Mouse (Mus musculus) kidney, adult 11 months (tissue): ENCODE data around the gene 1700017B05Rik.

Source experiments
- DNase-seq: peaks from one replicate; pipeline ENCODE4 v3.0.0; 2022

The 1700017B05Rik gene

GRCm38 (mm10) chr9:57271837-57272562 lies 9.6 kb upstream of the 1700017B05Rik start:
- DNase-seq = no peak

DNA sequence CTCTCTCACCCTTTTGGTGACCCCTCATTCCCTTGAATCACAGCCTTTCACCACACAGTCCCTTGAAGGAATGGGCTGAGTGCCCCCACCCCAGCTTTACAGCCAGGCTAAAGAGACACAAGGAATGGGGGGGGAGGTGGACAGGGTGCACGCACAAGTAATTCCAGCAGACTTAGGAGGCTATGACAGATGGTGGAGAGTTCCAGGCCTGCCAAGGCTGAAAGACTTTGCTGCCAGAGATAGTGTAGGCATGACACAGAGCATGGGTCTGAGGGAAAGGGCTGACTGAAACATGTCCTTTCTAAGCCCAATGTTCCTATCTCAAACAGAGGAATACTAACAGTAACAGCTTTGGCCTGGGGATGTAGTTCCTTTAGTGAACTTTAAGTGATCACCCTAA lies 8.7 kb upstream of the 1700017B05Rik start:
- no peak for DNase-seq

DNA sequence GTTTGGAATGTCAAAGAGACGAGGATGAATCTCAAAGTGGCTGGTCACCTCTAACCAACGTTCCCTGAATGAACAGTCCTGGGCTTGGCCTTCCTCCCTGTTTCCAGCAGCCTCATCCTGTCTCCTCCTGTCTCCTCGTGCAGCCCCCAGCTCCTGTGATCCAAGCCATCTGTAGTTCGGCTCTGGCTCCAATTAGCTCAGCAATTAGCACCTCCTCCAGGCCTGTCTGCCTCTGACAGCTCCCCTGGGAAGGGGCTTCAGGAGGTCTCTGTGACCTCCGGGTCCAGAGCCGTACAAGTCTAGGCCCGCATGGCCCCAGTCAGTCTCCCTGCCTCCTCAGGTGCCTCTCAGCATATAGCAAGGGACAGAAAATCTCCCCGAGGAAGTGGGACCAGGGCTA lies 8.0 kb upstream of the 1700017B05Rik start:
- DNase-seq = no peak

DNA sequence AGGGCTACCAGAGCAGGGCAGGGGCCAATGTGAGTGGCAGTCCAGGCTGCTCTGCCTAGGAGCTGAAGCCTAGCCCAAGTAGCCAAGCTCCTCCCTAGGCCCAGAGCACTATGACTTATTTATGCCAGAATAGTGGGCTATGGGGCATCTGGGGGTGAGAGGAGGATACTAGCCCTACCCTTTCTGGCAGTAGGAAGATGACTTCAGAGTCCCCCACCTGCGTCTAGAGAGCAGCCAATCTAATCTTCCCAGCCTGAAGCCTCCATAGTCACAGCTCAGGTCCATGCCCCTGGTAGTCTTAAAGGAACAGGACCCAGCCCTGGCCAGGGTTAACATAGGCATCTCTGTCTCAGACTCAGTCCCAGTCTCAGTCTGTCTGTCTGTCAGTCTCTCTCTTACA lies 7.0 kb upstream of the 1700017B05Rik start:
- DNase-seq = no peak

GRCm38 (mm10) chr9:57268575-57268974 lies 6.2 kb upstream of the 1700017B05Rik start:
- DNase-seq = no peak

DNA sequence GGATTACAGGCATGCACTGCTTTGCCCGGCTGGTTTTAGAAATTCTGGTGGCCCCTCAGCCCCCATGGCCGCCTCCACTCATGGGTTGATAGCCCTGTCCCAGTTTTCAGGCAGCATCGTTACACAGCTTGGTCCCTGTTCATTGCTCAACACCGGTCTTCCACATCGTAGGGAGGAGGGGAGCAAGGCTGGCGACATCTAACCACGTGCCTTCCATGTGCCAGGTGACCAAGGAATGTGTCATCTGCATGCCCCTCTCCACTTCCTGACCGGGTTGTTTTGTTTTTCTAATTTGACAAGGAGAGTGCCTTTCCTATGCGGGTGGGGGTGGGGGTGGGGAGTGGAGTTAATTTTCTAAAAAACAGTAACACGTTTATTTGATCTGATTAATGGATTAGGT lies 5.7 kb upstream of the 1700017B05Rik start:
- DNase-seq = no peak

DNA sequence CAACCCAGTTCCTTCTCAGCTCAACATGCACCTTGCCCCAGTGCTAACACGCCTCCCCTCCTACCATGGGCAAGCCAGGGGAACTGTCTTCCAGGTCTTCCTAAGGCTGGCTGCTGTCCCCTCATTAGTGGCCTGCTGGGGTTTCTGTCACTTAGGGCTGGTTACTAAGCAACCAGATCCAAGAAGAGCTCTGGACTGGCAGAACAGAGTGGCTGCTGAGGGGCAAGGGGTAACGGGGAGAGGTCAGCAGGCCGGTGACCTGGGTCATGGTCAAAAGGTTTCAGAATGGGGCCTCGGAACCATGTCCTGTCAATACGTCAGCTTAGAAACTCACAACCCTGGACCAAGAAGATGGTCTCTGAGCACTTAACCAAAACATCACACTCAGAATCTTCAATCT lies 5.0 kb upstream of the 1700017B05Rik start:
- no peak for DNase-seq

- DNase-seq = no peak
These were observed 2.7 kb upstream of the 1700017B05Rik start for GRCm38 (mm10) chr9:57265125-57265524.

- DNase-seq = no peak
These were observed 628 bp upstream of the 1700017B05Rik start for GRCm38 (mm10) chr9:57262795-57263684.

DNA sequence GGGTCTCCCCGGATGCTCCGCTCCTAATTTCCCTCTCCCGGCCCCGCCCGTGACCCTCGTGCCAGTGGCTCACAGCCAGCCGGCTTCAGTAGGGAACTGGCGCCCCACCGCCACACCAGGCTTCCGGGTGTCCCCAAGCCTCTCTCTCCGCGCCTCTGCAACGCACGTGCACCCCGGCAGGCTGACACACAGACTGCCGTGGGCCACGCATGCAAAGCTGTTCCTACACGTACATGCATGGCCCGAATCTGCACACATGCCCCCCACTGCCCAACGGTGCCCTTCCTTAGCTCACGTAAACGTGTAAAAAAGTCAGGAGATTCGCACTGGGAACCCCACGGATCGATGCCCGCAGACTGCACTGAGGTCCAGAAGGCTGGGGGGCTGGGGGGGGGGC lies 898 bp downstream of the 1700017B05Rik start:
- DNase-seq = peak; percentile 39

DNA sequence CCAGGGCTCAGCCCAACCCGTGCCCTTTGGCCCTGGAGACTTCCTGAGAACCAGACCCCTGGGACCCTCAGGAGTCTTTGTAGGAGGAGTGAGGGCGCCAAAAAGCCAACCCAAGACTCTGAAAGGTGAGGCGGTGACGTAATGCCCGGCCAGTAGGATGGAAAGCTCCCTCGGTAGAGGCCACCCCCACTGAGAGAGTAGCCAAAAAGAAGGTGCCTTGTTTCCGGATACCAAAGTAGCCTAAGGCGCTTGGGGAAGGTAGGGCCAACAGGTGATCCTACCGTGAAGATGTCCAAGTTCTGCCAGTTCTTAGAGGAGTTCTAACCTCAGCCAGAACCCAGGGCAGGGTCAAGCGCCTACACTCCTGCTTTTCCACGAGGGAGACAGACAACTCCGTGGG lies 1.5 kb downstream of the 1700017B05Rik start:
- no peak for DNase-seq

GRCm38 (mm10) chr9:57259736-57260135 lies 2.7 kb downstream of the 1700017B05Rik start:
- DNase-seq = peak; percentile 88

- DNase-seq = no peak
These were observed 4.8 kb downstream of the 1700017B05Rik start for GRCm38 (mm10) chr9:57257627-57258026.

DNA sequence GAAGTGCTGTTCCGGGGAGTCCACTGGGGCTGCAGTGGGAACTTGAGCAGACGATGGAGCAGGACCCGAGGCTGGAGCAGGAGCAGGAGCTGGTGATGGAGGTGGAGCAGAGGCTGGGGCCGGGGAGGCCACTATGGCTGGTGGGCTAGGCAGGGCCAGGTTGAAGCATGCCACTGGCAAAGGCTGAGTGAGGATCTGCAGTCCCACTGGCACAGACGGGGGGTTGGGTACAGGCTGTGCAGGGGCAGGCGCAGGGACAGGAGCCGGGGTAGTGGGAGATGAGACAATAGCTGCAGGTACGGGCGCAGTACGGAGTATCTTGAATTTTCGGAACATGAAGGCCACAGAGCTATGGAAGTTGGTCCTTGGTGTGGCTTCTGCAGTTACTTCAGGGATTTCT lies 5.6 kb downstream of the 1700017B05Rik start:
- DNase-seq = no peak

DNA sequence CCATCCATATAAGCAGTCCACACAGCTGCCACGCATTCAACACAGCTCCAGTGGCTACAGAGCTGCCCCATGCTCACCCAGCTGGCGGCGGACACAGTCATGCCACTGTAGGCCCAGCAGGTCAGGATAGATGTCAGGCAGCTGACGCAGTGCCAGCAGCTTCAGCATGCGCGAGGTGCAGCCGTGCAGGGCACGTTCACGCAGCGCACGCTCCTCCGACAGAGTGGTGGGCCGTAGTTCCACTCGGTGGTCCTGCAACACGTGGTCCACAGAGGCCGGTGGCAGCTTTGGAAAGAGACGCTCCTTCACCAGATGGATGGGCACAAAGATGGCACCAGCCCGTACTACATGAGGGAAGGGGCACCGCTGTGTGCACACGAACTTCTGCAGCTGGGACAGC lies 6.1 kb downstream of the 1700017B05Rik start:
- DNase-seq = no peak

GRCm38 (mm10) chr9:57254823-57255495 lies 7.5 kb downstream of the 1700017B05Rik start:
- no peak for DNase-seq

GRCm38 (mm10) chr9:57254061-57254460 lies 8.4 kb downstream of the 1700017B05Rik start:
- DNase-seq = no peak

DNA sequence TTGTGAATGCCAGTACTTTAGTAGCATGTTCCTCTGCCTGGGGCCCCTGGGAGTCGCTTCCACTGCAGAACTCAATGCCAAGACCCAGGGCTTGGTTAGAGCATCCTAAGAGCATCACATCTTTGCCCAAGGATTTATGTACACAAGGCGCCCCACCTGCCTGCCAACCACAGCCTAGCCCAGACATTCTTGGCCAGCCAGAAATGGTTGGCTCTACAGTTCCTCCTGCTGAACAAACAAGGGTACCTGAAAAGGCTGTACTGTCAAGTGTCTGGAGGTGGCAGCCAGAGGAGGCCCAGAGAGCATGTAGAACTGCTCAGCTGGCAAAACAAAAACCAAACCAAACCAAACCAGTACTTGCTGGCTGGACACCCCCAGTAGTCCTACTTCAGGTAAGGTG lies 11.3 kb downstream of the 1700017B05Rik start:
- DNase-seq = no peak

GRCm38 (mm10) chr9:57250026-57250425 lies 12.4 kb downstream of the 1700017B05Rik start:
- no peak for DNase-seq

GRCm38 (mm10) chr9:57248030-57248942 lies 14.1 kb downstream of the 1700017B05Rik start:
- DNase-seq = peak; percentile 44

DNA sequence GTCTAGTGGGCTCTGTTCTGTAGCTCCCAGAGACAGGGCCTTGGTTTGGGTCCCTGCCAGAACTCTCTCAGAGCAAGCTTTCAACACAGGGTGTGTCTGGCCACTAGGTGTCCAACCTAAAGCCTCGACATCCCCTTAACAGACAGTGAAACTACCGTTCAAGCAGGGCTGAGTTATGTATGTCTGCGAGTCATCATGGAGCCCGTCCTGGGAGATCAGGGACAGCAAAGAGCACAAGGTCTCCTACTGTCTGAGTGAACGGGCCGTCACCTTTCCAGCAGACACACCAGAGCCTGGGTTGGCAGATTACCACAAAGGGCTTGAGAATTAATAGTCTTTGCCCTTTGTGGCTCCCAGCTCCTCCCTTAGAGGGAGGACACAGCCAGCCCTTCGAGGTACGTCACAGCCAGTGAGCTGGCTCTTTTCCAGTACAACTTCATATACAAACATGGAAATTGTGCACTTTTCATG lies 15.2 kb downstream of the 1700017B05Rik start:
- DNase-seq = peak; percentile 76

GRCm38 (mm10) chr9:57246482-57246881 lies 15.9 kb downstream of the 1700017B05Rik start:
- DNase-seq = no peak
